Mouse (Mus musculus) thymus, postnatal 14 days (tissue): ENCODE data around the gene Mrpl52.
A peak's percentile ranks its signal among the peaks of the same experiment; 100 is the strongest.

Source experiments
- DNase-seq: peaks from one replicate; pipeline ENCODE4 v3.0.0; 2021

Mrpl52 gene

DNA sequence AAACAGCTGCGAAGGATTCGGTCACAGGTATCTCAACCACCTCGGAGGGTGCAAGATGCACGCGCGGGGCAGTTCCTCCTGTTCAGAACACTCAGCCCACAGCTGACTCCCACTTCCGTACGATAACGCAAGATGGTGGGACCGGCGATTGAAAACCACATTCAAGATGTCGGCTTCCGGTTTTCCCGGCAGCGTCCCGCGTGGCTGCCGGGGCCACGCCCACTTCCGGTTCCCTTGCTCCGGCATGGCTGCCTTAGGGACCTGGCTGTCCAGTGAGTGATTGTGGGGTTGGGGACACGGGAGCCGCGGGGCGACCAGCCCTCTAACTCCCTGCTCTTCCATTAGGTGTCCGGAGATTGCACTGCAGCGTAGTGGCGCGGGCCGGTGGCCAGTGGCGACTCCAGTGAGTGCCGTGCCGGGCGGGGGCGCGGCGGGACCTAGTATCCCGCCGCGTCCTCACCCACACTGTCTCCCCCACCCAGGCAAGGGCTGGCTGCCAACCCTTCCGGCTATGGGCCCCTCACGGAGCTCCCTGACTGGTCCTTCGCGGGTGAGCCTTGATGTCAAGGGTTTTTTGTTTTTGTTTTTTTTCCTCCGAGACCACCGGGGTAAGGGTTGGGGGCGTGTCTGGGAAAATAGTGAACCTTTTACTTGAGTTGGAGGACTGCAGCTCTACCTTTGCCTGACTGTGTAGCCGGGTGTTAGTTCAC, at the start of gene Mrpl52:
Gene Mrpl52 (plus strand): TSS at position 221 of the 710 bp plus-strand sequence.
- peak; percentile 91 for DNase-seq

- DNase-seq: no peak
Observed at GRCm38 (mm10) chr14:54377166-54377565, 49.5 kb upstream of the Mrpl52 start.

GRCm38 (mm10) chr14:54379571-54379970, 47.1 kb upstream of the Mrpl52 start:
- no peak for DNase-seq

GRCm38 (mm10) chr14:54380616-54381015, 46.1 kb upstream of the Mrpl52 start:
- no peak for DNase-seq

DNA sequence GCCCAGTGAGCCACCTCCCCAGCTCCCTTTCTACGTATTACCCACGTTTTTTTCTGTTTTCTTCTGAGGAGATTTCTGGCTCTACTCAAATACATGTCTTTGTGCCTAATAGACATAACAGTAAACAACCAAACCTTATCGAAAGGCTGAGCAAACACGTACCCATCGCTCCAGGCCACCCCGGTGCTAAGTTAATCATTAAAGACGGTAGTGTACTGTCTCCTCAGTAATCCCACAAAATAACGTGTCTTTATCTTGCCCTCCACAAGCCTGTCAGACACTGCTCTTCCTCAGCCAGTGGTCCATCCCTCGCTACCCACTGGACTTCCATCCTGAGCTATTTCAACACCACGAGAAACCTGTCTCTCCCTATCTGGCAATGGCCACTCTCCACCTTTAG, 44.9 kb upstream of the Mrpl52 start:
- DNase-seq: no peak

DNA sequence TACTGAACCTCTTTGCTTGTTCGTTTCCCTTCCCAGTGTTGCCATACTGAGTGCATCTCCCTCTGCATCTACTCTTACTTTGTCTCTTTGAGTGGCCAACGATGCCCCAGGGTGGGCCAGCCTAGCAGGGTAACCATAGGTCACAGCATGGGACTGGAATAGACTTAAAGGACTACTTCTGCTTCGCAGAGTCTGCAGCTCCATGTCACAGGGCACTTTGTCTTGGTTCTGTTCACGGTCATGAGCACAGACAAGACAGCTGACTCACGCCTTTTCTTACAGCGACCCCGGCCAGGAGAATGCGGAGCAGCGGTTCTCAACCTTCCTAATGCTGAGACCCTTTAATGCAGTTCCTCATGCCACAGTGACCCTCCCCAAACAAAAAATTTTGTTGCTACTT, 44.1 kb upstream of the Mrpl52 start:
- DNase-seq: no peak

GRCm38 (mm10) chr14:54383355-54383771, 43.3 kb upstream of the Mrpl52 start:
- DNase-seq: no peak

GRCm38 (mm10) chr14:54384396-54384795, 42.3 kb upstream of the Mrpl52 start:
- no peak for DNase-seq

DNA sequence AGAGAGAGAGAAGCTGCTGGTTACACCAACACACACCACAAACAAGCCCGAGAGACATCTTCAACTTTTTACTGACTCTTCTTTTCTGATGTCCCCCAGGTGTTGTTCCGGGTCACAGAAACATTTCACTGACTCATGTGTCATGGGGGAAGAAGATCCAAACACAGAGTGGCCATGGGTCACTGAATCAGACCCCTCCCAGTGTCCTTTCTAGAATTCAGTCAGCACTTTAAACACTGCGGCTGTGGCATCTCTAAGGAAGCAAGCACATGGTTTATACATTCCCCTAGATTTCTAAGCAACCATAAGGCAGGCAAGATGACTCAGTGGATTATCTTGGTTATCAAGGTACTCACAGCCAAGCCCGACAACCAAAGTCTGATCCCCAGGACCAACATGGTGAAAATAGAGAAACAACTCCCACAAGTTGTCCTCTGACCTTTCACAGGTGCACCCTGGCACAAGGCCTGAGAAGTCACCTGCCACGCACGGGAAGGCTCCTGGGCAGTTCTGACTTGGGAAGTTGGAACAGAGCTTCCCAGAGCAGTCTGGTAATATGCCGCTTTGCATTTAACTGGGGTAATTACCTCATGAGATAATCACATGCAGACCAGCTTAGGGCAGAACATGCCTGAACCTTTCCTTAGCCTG, 40.6 kb upstream of the Mrpl52 start:
- DNase-seq: no peak

DNA sequence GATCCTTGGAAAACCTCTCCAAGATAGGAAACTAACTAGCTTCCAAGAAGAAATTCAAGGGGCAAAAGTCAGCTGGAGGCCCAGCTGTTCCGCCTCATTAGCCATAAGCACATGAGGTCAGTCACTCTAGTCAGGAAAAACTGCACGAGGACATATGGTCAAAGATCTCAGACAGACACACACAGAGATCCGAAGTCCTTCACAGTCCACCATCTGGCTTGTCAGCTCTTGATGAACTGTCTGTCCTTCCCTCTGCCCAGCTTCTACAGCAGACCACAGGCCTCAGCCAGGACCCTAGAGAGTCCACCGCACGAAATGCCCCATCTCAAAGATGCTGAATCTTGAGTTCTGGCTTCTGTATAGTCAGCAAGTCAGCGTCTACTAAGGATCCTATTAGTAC, 39.2 kb upstream of the Mrpl52 start:
- DNase-seq: no peak

GRCm38 (mm10) chr14:54390843-54391242, 35.9 kb upstream of the Mrpl52 start:
- no peak for DNase-seq

DNA sequence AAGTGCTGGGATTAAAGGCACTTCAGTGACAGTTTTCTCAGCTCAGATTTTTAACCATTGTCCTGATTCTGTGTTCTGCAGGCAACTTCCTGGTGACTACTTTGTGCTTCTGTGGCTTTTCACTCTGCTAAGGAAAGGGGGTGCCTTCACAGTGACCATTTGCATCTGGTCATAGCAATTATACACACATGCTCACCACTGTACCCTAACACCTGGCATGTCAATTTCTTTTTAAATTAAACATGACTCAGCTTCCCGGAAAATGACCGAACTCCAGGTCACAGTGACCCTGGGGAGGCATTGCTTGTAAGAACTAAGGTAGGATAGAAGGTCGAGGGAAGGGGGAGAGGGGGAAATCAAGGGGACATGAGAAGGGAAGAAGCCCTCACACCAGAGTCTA, 32.9 kb upstream of the Mrpl52 start:
- DNase-seq: no peak

DNA sequence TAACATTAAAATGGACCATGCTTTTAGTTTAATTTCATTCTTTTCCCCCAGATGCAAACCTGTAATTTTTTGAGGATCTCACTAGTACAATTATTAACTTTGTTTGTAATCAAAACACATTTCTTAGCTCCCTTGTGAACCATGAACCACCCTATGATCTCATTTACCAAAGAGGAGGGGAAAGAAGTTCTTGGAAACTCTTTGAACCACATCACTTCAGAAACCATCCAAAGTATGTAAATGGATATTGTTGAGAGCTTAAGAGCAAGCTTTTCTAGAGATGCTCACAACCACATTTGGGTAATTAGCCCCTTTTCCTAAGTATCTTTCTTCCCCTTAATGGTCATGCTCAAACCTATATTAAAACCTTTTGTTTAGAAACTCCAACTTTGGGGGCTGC, 32.4 kb upstream of the Mrpl52 start:
- no peak for DNase-seq

- no peak for DNase-seq
Observed at GRCm38 (mm10) chr14:54396685-54397084, 30.0 kb upstream of the Mrpl52 start.

DNA sequence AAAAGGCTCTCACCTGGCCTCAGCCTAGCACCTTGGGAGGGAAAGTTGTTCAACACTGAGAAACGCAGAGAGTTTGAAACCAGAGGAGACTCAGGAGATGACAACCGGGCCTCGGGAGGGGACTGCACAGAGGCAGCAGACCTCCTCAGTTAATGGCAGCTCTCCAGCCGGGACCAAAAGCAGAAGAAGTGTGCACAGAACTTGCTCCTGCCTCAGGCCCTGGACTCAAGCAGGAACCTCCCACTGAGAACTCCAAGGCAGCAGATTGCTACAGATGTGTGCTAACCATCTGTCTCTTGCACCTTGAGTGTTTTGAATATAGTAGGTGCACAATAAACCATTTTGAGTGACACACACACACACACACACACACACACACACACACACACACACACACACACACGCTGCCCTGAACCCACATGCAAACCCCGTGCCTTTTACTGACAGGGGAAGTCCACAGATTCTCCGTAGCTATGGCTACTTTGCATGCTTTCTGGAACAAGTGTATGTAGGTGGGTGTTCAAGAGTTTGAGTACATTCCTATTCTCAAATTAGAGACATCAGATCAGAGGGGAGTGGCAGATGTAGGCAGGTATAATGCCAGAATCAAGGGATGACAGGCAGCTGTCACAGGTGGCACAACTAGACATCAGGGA, 28.7 kb upstream of the Mrpl52 start:
- no peak for DNase-seq

DNA sequence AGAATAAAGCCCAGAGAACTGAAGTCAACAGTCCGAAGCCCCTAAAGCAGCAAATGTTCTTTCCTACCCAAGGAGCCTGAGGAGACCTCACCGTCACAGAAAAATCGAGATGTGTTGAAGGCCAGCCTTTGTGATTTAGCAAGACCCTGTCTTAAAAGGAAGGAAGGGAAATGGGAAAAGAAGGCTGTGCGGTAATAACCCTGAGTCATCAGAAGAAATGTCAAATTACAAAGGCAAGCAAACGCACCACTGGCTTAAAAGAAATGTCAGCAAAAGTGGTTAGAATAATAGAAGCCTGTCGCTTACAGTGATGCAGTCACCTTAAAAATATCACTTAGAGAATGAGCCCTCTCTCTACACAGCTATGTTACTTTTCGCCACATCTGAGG, 28.2 kb upstream of the Mrpl52 start:
- DNase-seq: no peak

DNA sequence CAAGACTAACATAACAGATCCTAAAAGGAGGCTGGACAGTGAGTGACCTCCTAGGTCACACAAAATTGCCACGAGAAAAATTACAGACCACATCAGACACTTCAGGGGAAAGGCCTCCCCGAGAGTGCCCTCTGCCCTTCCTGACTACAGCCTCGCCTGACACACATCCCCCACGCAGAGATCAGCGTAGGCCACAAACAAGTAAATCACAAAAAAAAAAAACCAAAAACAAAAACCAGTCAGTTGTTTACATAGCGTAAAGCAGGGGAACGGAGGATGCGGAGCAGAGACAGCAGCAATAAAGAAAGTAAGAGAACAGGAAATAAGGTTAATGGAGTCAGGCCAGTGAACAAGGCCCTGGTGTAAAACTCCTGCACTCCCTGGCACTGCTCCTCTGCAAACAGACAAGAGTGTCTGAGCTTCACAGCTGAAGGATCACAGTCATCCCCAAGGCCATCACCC, 27.8 kb upstream of the Mrpl52 start:
- DNase-seq: no peak

- DNase-seq: no peak
Observed at GRCm38 (mm10) chr14:54401723-54402122, 25.0 kb upstream of the Mrpl52 start.

GRCm38 (mm10) chr14:54408336-54409056, 18.2 kb upstream of the Mrpl52 start:
- DNase-seq: no peak

DNA sequence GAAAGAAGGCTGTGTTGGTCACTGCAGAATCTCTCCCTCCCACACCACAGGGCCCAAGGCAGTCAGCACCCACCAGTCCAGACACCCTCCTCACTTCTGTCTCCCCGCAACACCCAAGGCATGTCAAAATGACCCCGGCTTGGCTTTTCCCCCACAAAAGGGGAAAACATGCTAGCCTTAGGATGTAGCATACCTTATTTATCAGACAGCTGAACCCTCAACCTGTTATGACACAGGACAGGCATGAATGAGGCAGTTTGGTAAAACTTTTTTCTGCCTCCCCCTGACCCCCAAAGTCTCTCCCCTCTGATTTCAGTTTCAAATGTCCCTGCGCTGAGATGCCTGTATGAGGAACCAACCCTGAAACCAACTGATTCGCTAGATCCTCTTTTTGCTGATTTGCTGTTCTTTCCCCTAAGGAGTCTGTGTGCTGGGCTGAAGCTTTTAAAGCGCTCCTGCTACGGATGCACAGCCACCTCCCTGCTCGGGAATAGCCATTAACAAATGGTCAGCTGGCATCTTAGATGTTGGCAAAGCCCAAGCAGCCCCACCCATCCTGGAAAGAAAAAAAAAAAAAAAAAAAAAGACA, 17.6 kb upstream of the Mrpl52 start:
- DNase-seq: no peak

GRCm38 (mm10) chr14:54409980-54410810, 16.5 kb upstream of the Mrpl52 start:
- no peak for DNase-seq

- DNase-seq: no peak
Observed at GRCm38 (mm10) chr14:54412000-54412576, 14.6 kb upstream of the Mrpl52 start.
